In genomic region chr8:125531088-125531438, GRCm38 (mm10) we compare ENCODE assay signal across 13 mouse cellular contexts. TPM values are rescaled to one million over a fixed set of nuclear protein-coding genes. Genes with fewer than 3 reads are reported as not detected.
DNase-seq lines count a peak whose midpoint lies in the region; ATAC-seq and TF ChIP-seq lines count a peak whose summit lies in the region.
"Had no signal": no experiment of that assay in that cellular context is flagged by ENCODE, and none has a peak within 500 bp of the region (broad histone marks: within the 10 kb centered on the region; RNA-seq: fewer than 3 reads in every experiment).

No protein-coding gene starts in this region.

- no peak overlapping the region for H3K9ac ChIP-seq in kidney, postnatal 0 days (ENCODE audit: low read depth, low read length)
- no peak overlapping the region for H3K9ac ChIP-seq in kidney, embryonic 16.5 days (replicated peaks; ENCODE audit: low read length)
- H3K9ac ChIP-seq: neural tube, embryonic 13.5 days had no signal

- H3K27ac ChIP-seq in gastrocnemius, adult 2 months: peak overlapping the region; percentile 53
- H3K27ac ChIP-seq in kidney, postnatal 0 days: peak overlapping the region; percentile 37; the same call in 1 of the 2 replicates
- no peak overlapping the region for H3K27ac ChIP-seq in kidney, embryonic 16.5 days (ENCODE audit: low read length)
- H3K27ac ChIP-seq: neural tube, embryonic 13.5 days had no signal

- TF ChIP-seq CTCF in gastrocnemius, adult 2 months (IDR thresholded peaks at IDR 0.05): no peak
- no peak for TF ChIP-seq CTCF in kidney, postnatal 0 days (IDR thresholded peaks at IDR 0.05; ENCODE audit: low read depth)

- no peaks in the 10 kb centered on the region for H3K27me3 ChIP-seq in kidney, postnatal 0 days (ENCODE audit: insufficient read depth, low read length)
- no peaks in the 10 kb centered on the region for H3K27me3 ChIP-seq in kidney, embryonic 16.5 days (ENCODE audit: insufficient read depth, low read length)
- H3K27me3 ChIP-seq: Patski had no signal

- no peak overlapping the region for H3K4me2 ChIP-seq in kidney, postnatal 0 days (ENCODE audit: low read length)
- no peak overlapping the region for H3K4me2 ChIP-seq in kidney, embryonic 16.5 days (replicated peaks; ENCODE audit: low read depth, low read length)
- H3K4me2 ChIP-seq: neural tube, embryonic 13.5 days had no signal

- H3K4me1 ChIP-seq in kidney, postnatal 0 days (replicated peaks; ENCODE audit: insufficient read depth, low read length): peaks cover 56% of the 10 kb centered on the region
- H3K4me1 ChIP-seq in kidney, embryonic 16.5 days (ENCODE audit: insufficient read depth, low read length): peaks cover 66% of the 10 kb centered on the region

- no peak for DNase-seq in gastrocnemius, adult 2 months
- DNase-seq in gastrocnemius, postnatal 4 days (ENCODE audit: low spot score in 2 of 2): no peak
- DNase-seq in kidney, postnatal 0 days (ENCODE audit: low spot score): no peak
- DNase-seq in right cerebral cortex, postnatal 10 days (ENCODE audit: low spot score in 2 of 2): peak; percentile 60 to 78
- no peak for DNase-seq in right cerebral cortex, postnatal 25 days
- no peak for DNase-seq in urinary bladder, postnatal 10 days (ENCODE audit: low spot score)
- no peak for DNase-seq in frontal cortex, postnatal 14 days (ENCODE audit: low spot score in 2 of 2)
- DNase-seq: adrenal gland, postnatal 10 days; gastrocnemius, postnatal 36 days; kidney, adult 11 months had no signal

- WGBS in kidney, postnatal 0 days: 28% methylated on average over 6 of the region's 6 CpGs
- 36% methylated on average over 6 of the region's 6 CpGs for WGBS in kidney, embryonic 16.5 days

- ATAC-seq in kidney, postnatal 0 days (replicated peaks; ENCODE audit: low FRiP score, low read depth): no peak
- ATAC-seq in kidney, embryonic 16.5 days (ENCODE audit: low FRiP score, low TSS enrichment): no peak
- ATAC-seq: Patski had no signal

- H3K36me3 ChIP-seq in kidney, postnatal 0 days (ENCODE audit: insufficient read depth, low read length): no peaks in the 10 kb centered on the region
- no peaks in the 10 kb centered on the region for H3K36me3 ChIP-seq in kidney, embryonic 16.5 days (ENCODE audit: insufficient read depth, low read length)
- H3K36me3 ChIP-seq: neural tube, embryonic 13.5 days had no signal

- intact Hi-C loops in gastrocnemius, adult 2 months (cut with DNase I): no loop called here

- H3K9me3 ChIP-seq in kidney, postnatal 0 days (replicated peaks; ENCODE audit: low read length): no peaks in the 10 kb centered on the region
- H3K9me3 ChIP-seq in kidney, embryonic 16.5 days (ENCODE audit: low read length): no peaks in the 10 kb centered on the region
- H3K9me3 ChIP-seq: neural tube, embryonic 13.5 days had no signal

- H3K4me3 ChIP-seq in gastrocnemius, adult 2 months: no peak overlapping the region
- H3K4me3 ChIP-seq in kidney, postnatal 0 days (replicated peaks; ENCODE audit: low read depth, low read length): no peak overlapping the region
- no peak overlapping the region for H3K4me3 ChIP-seq in kidney, embryonic 16.5 days (ENCODE audit: low read length)
- H3K4me3 ChIP-seq: neural tube, embryonic 13.5 days had no signal

RNA-seq across cellular contexts. Expression of gene Sipa1l2, which starts 38.5 kb away (rescaled TPM):
- 10 to 100 TPM in 1 of 2 experiments, 1 to 10 TPM in 1; 4.5 to 10.8 TPM for total RNA-seq in gastrocnemius, adult 2 months (2021)
- total RNA-seq in gastrocnemius, postnatal 4 days (2021): 10 to 100 TPM; 24.2 to 27.5 TPM
- 8.2 and 9.4 TPM in 2 replicates for polyA plus RNA-seq in kidney, postnatal 0 days (2015; fragmentation: Nextera tagmentation; extraction: Ambion mirVana)
- polyA plus RNA-seq in kidney, embryonic 16.5 days (2015; fragmentation: Nextera tagmentation; extraction: Ambion mirVana): 18.1 and 18.3 TPM in 2 replicates

Comparison
In these comparisons a context has a peak if more than half of its experiments do, and no peak if none do; other contexts are left out.
1. DNase-seq: peak in right cerebral cortex, postnatal 10 days (2 of 2); none in gastrocnemius, adult 2 months (single experiment), gastrocnemius, postnatal 4 days (0 of 2), kidney, postnatal 0 days (single experiment), right cerebral cortex, postnatal 25 days (single experiment), urinary bladder, postnatal 10 days (single experiment) and frontal cortex, postnatal 14 days (0 of 2).